Mouse (Mus musculus): ENCODE measurements at regions not wholly inside any gene's neighbourhood (a gene's known extent, or its start where the extent isn't known, plus 50 kb on each side); places are given as distances from the start of the nearest gene placed in this dataset.

GRCm38 (mm10) chr1:92776353-92776752 is 55.1 kb upstream of the Gpc1 start:
- DNase-seq, result no peak

GRCm38 (mm10) chr1:92775908-92776307 is 55.5 kb upstream of the Gpc1 start:
- DNase-seq, result no peak

- DNase-seq, result no peak
These were observed 56.4 kb upstream of the Gpc1 start for GRCm38 (mm10) chr1:92774743-92775692.

GRCm38 (mm10) chr1:92774006-92774405 is 57.4 kb upstream of the Gpc1 start:
- DNase-seq, result no peak

- no peak for DNase-seq
These were observed 58.7 kb upstream of the Gpc1 start for GRCm38 (mm10) chr1:92772784-92773113.

GRCm38 (mm10) chr1:92772101-92772783 is 59.2 kb upstream of the Gpc1 start:
- no peak for DNase-seq

- DNase-seq, result no peak
These were observed 61.7 kb upstream of the Gpc1 start for GRCm38 (mm10) chr1:92769696-92770095.

GRCm38 (mm10) chr1:92769156-92769555 is 62.3 kb upstream of the Gpc1 start:
- no peak for DNase-seq

- DNase-seq, result no peak
These were observed 64.9 kb upstream of the Gpc1 start for GRCm38 (mm10) chr1:92766496-92766895.

- peak; percentile 69 for DNase-seq
These were observed 76.5 kb upstream of the Gpc1 start for GRCm38 (mm10) chr1:92754793-92755488.

GRCm38 (mm10) chr1:92751700-92752136 is 79.7 kb upstream of the Gpc1 start:
- DNase-seq, result no peak

GRCm38 (mm10) chr1:92749475-92749874 is 82.0 kb upstream of the Gpc1 start:
- DNase-seq, result no peak

- DNase-seq, result no peak
These were observed 86.2 kb upstream of the Gpc1 start for GRCm38 (mm10) chr1:92745284-92745683.

GRCm38 (mm10) chr1:92744528-92745241 is 86.8 kb upstream of the Gpc1 start:
- peak; percentile 59 for DNase-seq

GRCm38 (mm10) chr1:92742881-92743621 is 88.4 kb upstream of the Gpc1 start:
- DNase-seq, result no peak

GRCm38 (mm10) chr1:92742300-92742699 is 89.1 kb upstream of the Gpc1 start:
- DNase-seq, result no peak

GRCm38 (mm10) chr1:92741047-92741446 is 90.4 kb upstream of the Gpc1 start:
- no peak for DNase-seq

GRCm38 (mm10) chr1:92737600-92738197 is 89.1 kb upstream of the Otos start:
- DNase-seq, result no peak

GRCm38 (mm10) chr1:92736411-92736810 is 87.8 kb upstream of the Otos start:
- no peak for DNase-seq

- no peak for DNase-seq
These were observed 85.1 kb upstream of the Otos start for GRCm38 (mm10) chr1:92733732-92734131.

Measured in cerebellum, adult 9-11 months (tissue).